Mouse (Mus musculus): Measurements from ENCODE around the gene Galnt10. TPM values are rescaled to one million over a fixed set of nuclear protein-coding genes. Genes with fewer than 3 reads are reported as not detected.

Gene Galnt10
- polyA plus RNA-seq (2021; fragmentation: Nextera tagmentation) = 0.75 and 2.8 TPM in 2 replicates
- long read RNA-seq, experiment 1, full-length matches to known transcripts = 1 of 10 reads
- long read RNA-seq, experiment 1, partial matches to known transcripts = 4 of 10 reads
- long read RNA-seq, experiment 1, other reads (novel, unspliced or antisense) = 5 of 10 reads
- long read RNA-seq, experiment 2, full-length matches to known transcripts = 1 of 2 reads
- long read RNA-seq, experiment 2, partial matches to known transcripts = 0 of 2 reads
- long read RNA-seq, experiment 2, other reads (novel, unspliced or antisense) = 1 of 2 reads

GRCm38 (mm10) chr11:57645018-57645559 is at the start of gene Galnt10:
Gene Galnt10 (plus strand): TSS chr11:57645442.

GRCm38 (mm10) chr11:57800971-57801765 is 155.9 kb downstream of the Galnt10 start, which contains the start of gene Sap30l:
Gene Sap30l (plus strand): TSS chr11:57801637.

GRCm38 (mm10) chr11:57832552-57833201 is 187.4 kb downstream of the Galnt10 start, which contains the start of gene Hand1:
Gene Hand1 (minus strand): TSS chr11:57832818.

Other genes with a start within 250 kb of the Galnt10 start
- gene Fam114a2, start 126.8 kb upstream of the Galnt10 start, polyA plus RNA-seq (2021; fragmentation: Nextera tagmentation) = 21.4 and 28.1 TPM in 2 replicates
- gene Mfap3, start 126.8 kb upstream of the Galnt10 start, polyA plus RNA-seq (2021; fragmentation: Nextera tagmentation) = 5.7 and 8.7 TPM in 2 replicates
- gene Sap30l, start 156.2 kb downstream of the Galnt10 start, polyA plus RNA-seq (2021; fragmentation: Nextera tagmentation) = 5.0 and 9.8 TPM in 2 replicates
- not detected in 2 replicates for gene Hand1, start 187.4 kb downstream of the Galnt10 start, polyA plus RNA-seq (2021; fragmentation: Nextera tagmentation)